Mouse (Mus musculus): ENCODE data around the gene Slc7a6os.

GRCm38 (mm10) chr8:106189162-106189561 lies 21.6 kb downstream of the Slc7a6os start:
- TF ChIP-seq POLR2A (IDR thresholded peaks at IDR 0.05; ENCODE audit: borderline replicate concordance, extremely low read depth, insufficient read depth, insufficient read length, poor library complexity, severe bottlenecking) (no peak), CTCF (IDR thresholded peaks at IDR 0.05; ENCODE audit: borderline replicate concordance, extremely low read depth, insufficient read depth, insufficient read length) (no peak)
